Mouse (Mus musculus): Measurements from ENCODE around the gene Trpm3.

DNA sequence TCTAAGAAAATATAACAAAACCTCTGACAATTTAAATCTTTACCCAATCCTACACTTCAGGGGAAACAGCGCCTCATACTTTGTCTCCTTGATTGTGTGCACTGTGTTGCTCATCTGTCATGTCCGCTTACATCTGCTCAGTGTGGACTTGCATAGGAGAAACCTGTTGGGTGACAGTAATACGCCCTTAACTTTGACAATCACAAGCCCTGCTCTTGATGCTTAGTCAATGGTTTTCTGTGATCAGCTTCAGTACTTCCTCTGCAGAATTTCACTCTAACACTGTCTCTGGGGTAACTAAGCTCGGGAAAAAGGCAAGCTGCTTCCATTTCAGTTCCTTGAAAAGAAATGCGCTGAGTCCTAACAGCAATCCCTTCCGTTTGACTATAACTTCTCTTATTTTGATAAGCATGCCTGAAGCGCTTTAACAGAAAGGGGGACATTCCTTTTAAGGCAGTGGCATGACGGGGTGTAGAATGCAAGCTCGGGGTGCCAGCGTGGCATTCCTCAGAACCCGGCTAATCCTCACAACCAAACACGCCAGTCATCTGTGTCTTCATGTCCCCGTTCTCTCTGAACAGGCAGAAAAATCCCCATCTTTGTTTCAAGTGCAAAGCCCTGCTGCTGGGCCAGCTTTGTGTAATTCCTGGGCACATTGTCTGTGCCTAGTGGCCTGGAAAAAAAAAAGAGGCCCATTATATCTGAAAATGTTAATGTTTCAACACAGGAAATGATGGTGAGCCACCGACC, 517.8 kb downstream of the Trpm3 start:
- no peak for TF ChIP-seq CTCF (IDR thresholded peaks at IDR 0.05; ENCODE audit: control insufficient read depth, insufficient read depth, insufficient read length)
- TF ChIP-seq MYOG (IDR thresholded peaks at IDR 0.05; ENCODE audit: control insufficient read depth, extremely low read depth, insufficient read length) = no peak
